Mouse (Mus musculus): ENCODE measurements at regions not wholly inside any gene's neighbourhood (a gene's known extent, or its start where the extent isn't known, plus 50 kb on each side); places are given as distances from the start of the nearest gene placed in this dataset.

- TF ChIP-seq CHD2 (IDR thresholded peaks at IDR 0.05; ENCODE audit: low read depth, low read length) (no peak), HCFC1 (IDR thresholded peaks at IDR 0.05; ENCODE audit: borderline replicate concordance, insufficient read depth, low read length) (no peak), ZNF384 (IDR thresholded peaks at IDR 0.05; ENCODE audit: low read depth, low read length) (no peak), MAFK (IDR thresholded peaks at IDR 0.05; ENCODE audit: insufficient read depth, low read depth, low read length) (no peak)
These were observed 413.9 kb downstream of the Meis1 start for GRCm38 (mm10) chr11:18604836-18605235.

Measured in ES-E14 (cell line).